In the genomic region with DNA sequence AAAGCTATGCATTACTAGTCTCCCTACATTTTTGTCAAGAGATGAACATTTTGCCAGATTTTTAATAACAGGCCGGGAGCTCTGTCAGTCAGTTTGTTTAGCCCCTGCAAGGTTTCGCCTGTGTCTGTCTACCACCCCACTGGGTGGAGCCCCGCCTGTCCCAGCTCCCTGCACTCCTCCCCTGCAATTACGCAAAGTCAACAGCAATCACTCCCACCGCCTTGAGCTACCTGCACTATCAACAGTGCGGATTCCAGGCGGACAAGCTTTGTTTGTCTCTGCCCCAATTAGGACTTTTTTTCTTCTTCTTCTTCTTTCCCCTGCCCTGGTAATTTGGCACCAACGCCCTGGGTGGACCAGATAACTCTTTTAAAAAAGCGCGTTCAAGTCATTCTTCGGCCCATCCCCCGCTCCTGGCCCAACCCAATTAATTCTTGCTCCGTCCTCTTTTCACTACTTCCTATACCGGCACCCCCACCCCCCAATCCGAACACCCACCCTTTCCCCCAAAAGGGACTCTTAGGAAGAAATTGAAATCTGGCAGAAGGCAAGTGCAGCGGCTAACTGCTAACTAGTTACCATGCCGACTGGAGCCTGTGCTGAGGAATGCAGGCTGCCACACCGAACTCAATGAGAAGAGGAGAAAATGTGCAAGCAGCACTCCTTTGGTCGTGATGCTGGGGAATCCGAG, we compare ENCODE assay signal across 8 mouse cellular contexts. TPM values are rescaled to one million over a fixed set of nuclear protein-coding genes. Genes with fewer than 3 reads are reported as not detected.
A peak's percentile ranks its signal among the peaks of the same experiment; 100 is the strongest.
DNase-seq lines count a peak whose midpoint lies in the region; ATAC-seq and TF ChIP-seq lines count a peak whose summit lies in the region.

No protein-coding gene starts in this region.

- H3K4me1 ChIP-seq in midbrain, embryonic 13.5 days (replicated peaks) = peaks cover 30% of the 10 kb centered on the region

- H3K27me3 ChIP-seq in midbrain, embryonic 13.5 days = 0 out of 2 replicates have a peak, but pooled peaks cover 2% of the 10 kb centered on the region

- no peaks in the 10 kb centered on the region for H3K36me3 ChIP-seq in midbrain, embryonic 13.5 days

- no peak overlapping the region for H3K27ac ChIP-seq in left cerebral cortex, adult 2 months
- peak overlapping the region; percentile 67 for H3K27ac ChIP-seq in midbrain, embryonic 13.5 days

- H3K9ac ChIP-seq in midbrain, embryonic 13.5 days (replicated peaks) = peak overlapping the region; percentile 43; the same call in 1 of the 2 replicates

- ATAC-seq in midbrain, embryonic 13.5 days = peak; percentile 92
- ATAC-seq in inflammation-experienced regulatory T-cells, adult 6 months = no peak

- DNase-seq in left cerebral cortex, adult 2 months (ENCODE audit: extremely low spot score in 1 of 2, low spot score in 2 of 2) = peak; percentile 15 to 22
- DNase-seq in left cerebral cortex, adult 11 months (ENCODE audit: low spot score) = no peak
- DNase-seq in embryo, embryonic 10 days (ENCODE audit: low spot score) = peak; percentile 87
- DNase-seq in heart, postnatal 10 days = peak; percentile 3 to 10
- peak; percentile 9 to 18 for DNase-seq in layer of hippocampus, postnatal 36 days
- DNase-seq in urinary bladder, postnatal 10 days (ENCODE audit: low spot score) = no peak

- H3K4me2 ChIP-seq in midbrain, embryonic 13.5 days (replicated peaks) = peak overlapping the region; percentile 52

- no peak overlapping the region for H3K4me3 ChIP-seq in left cerebral cortex, adult 2 months
- H3K4me3 ChIP-seq in midbrain, embryonic 13.5 days (replicated peaks) = peak overlapping the region; percentile 33

- no peak for TF ChIP-seq CTCF in left cerebral cortex, adult 2 months (IDR thresholded peaks at IDR 0.05)

- 0% methylated on average over 20 of the region's 20 CpGs for WGBS in midbrain, embryonic 13.5 days

- intact Hi-C loops in left cerebral cortex, adult 2 months (cut with DNase I) = no loop called here
- intact Hi-C loops in heart, postnatal 10 days (cut with DNase I) = no loop called here

- no peaks in the 10 kb centered on the region for H3K9me3 ChIP-seq in midbrain, embryonic 13.5 days

RNA-seq across cellular contexts. Expression of gene Otx2, which starts 35.9 kb away (rescaled TPM):
- under 1 TPM; 0.77 to 0.86 TPM for total RNA-seq in left cerebral cortex, adult 2 months (2021)
- not detected for total RNA-seq in heart, postnatal 10 days (2021)
- 1 to 10 TPM in 1 of 2 experiments, under 1 TPM in 1; 0.85 to 2.3 TPM for total RNA-seq in layer of hippocampus, postnatal 36 days (2021)
- 133 and 155 TPM in 2 replicates for polyA plus RNA-seq in midbrain, embryonic 13.5 days (2015; fragmentation: Nextera tagmentation; extraction: Ambion mirVana)
- not detected for polyA plus RNA-seq in inflammation-experienced regulatory T-cells, adult 6 months (2017; shearing (Covaris generic))

Comparison
In these comparisons a context has a peak if more than half of its experiments do, and no peak if none do; other contexts are left out.
1. DNase-seq: peak in left cerebral cortex, adult 2 months (2 of 2), embryo, embryonic 10 days (single experiment), heart, postnatal 10 days (2 of 2) and layer of hippocampus, postnatal 36 days (2 of 2); none in left cerebral cortex, adult 11 months (single experiment) and urinary bladder, postnatal 10 days (single experiment).